ENCODE assay signal across 8 mouse cellular contexts in genomic region chr2:33282877-33283276, GRCm38 (mm10).
A peak's percentile ranks its signal among the peaks of the same experiment; 100 is the strongest.
DNase-seq lines count a peak whose midpoint lies in the region; ATAC-seq lines count a peak whose summit lies in the region.

No protein-coding gene starts in this region.

- DNase-seq in adrenal gland, adult (ENCODE audit: inconsistent age in 2 of 2, low spot score in 1 of 2), result peak; percentile 47 to 75
- no peak for DNase-seq in adrenal gland, postnatal 4 days (ENCODE audit: low spot score in 2 of 2)
- DNase-seq in 3T3-L1 (ENCODE audit: low read depth, low spot score), result peak; percentile 64
- peak; percentile 74 to 83 for DNase-seq in cerebellum, postnatal 36 days
- DNase-seq in kidney, adult 8-10 months, result peak; percentile 14 to 28
- peak; percentile 90 for DNase-seq in skeletal muscle tissue, adult 2 months (ENCODE audit: low read depth, low spot score)
- no peak for DNase-seq in layer of hippocampus, adult 18-20 months (ENCODE audit: low spot score in 2 of 2)

- no peak overlapping the region for H3K27ac ChIP-seq in forebrain, embryonic 12.5 days

- no peak overlapping the region for H3K4me2 ChIP-seq in forebrain, embryonic 12.5 days

- no peaks in the 10 kb centered on the region for H3K27me3 ChIP-seq in forebrain, embryonic 12.5 days

- no peaks in the 10 kb centered on the region for H3K4me1 ChIP-seq in forebrain, embryonic 12.5 days

- no peak for ATAC-seq in forebrain, embryonic 12.5 days (ENCODE audit: low FRiP score)

- no peak overlapping the region for H3K4me3 ChIP-seq in forebrain, embryonic 12.5 days (replicated peaks)

- H3K9ac ChIP-seq in forebrain, embryonic 12.5 days, result no peak overlapping the region

- H3K9me3 ChIP-seq in forebrain, embryonic 12.5 days, result no peaks in the 10 kb centered on the region

- 87% methylated on average over 4 of the region's 4 CpGs for WGBS in forebrain, embryonic 12.5 days

- H3K36me3 ChIP-seq in forebrain, embryonic 12.5 days (replicated peaks), result peaks cover 16% of the 10 kb centered on the region; the same call in 1 of the 2 replicates

Comparison
In these comparisons a context has a peak if more than half of its experiments do, and no peak if none do; other contexts are left out.
1. DNase-seq: peak in adrenal gland, adult (2 of 2), 3T3-L1 (single experiment), cerebellum, postnatal 36 days (2 of 2), kidney, adult 8-10 months (2 of 2) and skeletal muscle tissue, adult 2 months (single experiment); none in adrenal gland, postnatal 4 days (0 of 2) and layer of hippocampus, adult 18-20 months (0 of 2).